Mouse (Mus musculus): ENCODE data around the gene Zfand2b. TPM values are rescaled to one million over a fixed set of nuclear protein-coding genes. Genes with fewer than 3 reads are reported as not detected.
A peak's percentile ranks its signal among the peaks of the same experiment; 100 is the strongest.

Zfand2b gene
- polyA plus RNA-seq, 1 experiment from 2014 or later: 42.9 TPM

GRCm38 (mm10) chr1:75208967-75209678 is 40.7 kb downstream of the Zfand2b start:
- Histone ChIP-seq H3K27me3 (no peaks in the 10 kb centered on the region), H3K4me3 (peak overlapping the region; percentile 86), H3K36me3 (peaks cover 18% of the 10 kb centered on the region), H3K4me1 (peaks cover 38% of the 10 kb centered on the region), H3K9me3 (no peaks in the 10 kb centered on the region), H3K4me2 (replicated peaks) (peak overlapping the region; percentile 89), H3K27ac (replicated peaks) (no peak overlapping the region), H3K9ac (replicated peaks) (peak overlapping the region; percentile 39)
- ATAC-seq (replicated peaks): no peak
- WGBS: 11% methylated on average over 34 of the region's 34 CpGs

GRCm38 (mm10) chr1:75210136-75211087 is 42.0 kb downstream of the Zfand2b start, which contains the start of the genes Glb1l and Stk16:
Gene Glb1l (minus strand): TSS chr1:75210813.
Gene Stk16 (plus strand): TSS chr1:75210838.
- Histone ChIP-seq H3K4me1 (peaks cover 38% of the 10 kb centered on the region), H3K27ac (replicated peaks) (no peak within 1 kb of the TSS), H3K9me3 (no peaks in the 10 kb centered on the region), H3K9ac (replicated peaks) (peak within 1 kb of the TSS; percentile 89), H3K36me3 (peaks cover 29% of the 10 kb centered on the region), H3K4me3 (peak within 1 kb of the TSS; percentile 86), H3K4me2 (replicated peaks) (peak within 1 kb of the TSS; percentile 89), H3K27me3 (no peaks in the 10 kb centered on the region)
- WGBS: 5% methylated on average over 42 of the region's 42 CpGs
- peak; percentile 96 for ATAC-seq (replicated peaks)

DNA sequence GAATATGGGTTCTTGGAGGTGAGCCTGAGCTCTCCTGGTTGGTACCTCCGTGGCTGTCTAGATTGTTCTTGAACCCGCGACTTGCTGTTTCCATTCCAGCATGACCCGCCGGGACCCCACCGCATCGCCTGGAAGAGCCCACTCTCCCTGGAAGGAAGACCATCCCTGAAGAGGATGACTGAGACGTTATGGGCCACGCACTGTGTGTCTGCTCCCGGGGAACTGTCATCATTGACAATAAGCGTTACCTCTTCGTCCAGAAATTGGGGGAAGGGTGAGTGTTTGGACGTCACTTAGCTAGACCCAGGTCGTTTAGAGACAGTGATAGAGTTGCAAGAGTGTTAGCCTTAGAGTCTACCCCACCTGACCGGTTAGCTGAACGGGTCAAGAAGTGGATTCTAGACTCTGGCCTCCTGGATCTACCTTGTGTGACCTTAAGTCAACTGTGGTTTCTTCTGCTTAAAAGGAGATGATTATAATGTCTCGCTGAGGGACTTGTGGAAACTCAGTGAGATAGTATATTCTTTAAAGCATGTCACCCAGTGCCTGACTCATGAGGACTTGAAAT is 42.8 kb downstream of the Zfand2b start:
- H3K9ac ChIP-seq (replicated peaks): peak overlapping the region; percentile 89
- H3K4me3 ChIP-seq: peak overlapping the region; percentile 86
- no peaks in the 10 kb centered on the region for H3K9me3 ChIP-seq
- peak overlapping the region; percentile 89 for H3K4me2 ChIP-seq (replicated peaks)
- peak; percentile 19 for ATAC-seq (replicated peaks)
- H3K27ac ChIP-seq (replicated peaks): no peak overlapping the region
- H3K27me3 ChIP-seq: 0 out of 2 replicates have a peak, but pooled peaks cover under 1% of the 10 kb centered on the region
- peaks cover 38% of the 10 kb centered on the region for H3K4me1 ChIP-seq
- WGBS: 14% methylated on average over 17 of the region's 17 CpGs
- H3K36me3 ChIP-seq: peaks cover 31% of the 10 kb centered on the region

DNA sequence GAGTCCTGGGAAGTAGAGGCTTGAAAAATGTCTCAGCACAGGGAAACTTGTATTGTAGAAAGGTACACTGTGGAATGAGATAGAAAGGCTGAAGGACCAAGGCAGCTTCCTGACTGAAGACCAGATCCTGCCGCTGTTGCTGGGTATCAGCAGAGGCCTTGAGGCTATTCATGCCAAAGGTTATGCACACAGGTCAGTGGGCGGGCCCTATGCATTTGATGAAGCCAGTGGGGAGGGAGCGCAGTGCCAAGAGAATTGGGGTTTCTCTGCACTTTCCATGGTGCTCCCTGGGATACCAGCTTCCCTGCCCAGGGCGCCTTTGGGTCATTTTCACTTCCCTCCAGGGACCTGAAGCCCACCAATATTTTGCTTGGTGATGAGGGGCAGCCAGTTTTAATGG is 44.1 kb downstream of the Zfand2b start:
- Histone ChIP-seq H3K4me3 (no peak overlapping the region), H3K27ac (replicated peaks) (no peak overlapping the region), H3K4me2 (replicated peaks) (no peak overlapping the region), H3K4me1 (peaks cover 38% of the 10 kb centered on the region), H3K9ac (replicated peaks) (no peak overlapping the region), H3K27me3 (0 out of 2 replicates have a peak, but pooled peaks cover 10% of the 10 kb centered on the region), H3K9me3 (no peaks in the 10 kb centered on the region), H3K36me3 (peaks cover 31% of the 10 kb centered on the region)
- 93% methylated on average over 4 of the region's 4 CpGs for WGBS
- no peak for ATAC-seq (replicated peaks)

- Histone ChIP-seq H3K4me1 (peaks cover 43% of the 10 kb centered on the region), H3K9me3 (no peaks in the 10 kb centered on the region), H3K9ac (replicated peaks) (no peak overlapping the region), H3K27ac (replicated peaks) (no peak overlapping the region), H3K4me3 (no peak overlapping the region), H3K36me3 (peaks cover 31% of the 10 kb centered on the region), H3K27me3 (peaks cover 14% of the 10 kb centered on the region; the same call in 1 of the 2 replicates), H3K4me2 (replicated peaks) (no peak overlapping the region)
- 94% methylated on average over 7 of the region's 7 CpGs for WGBS
- no peak for ATAC-seq (replicated peaks)
These were observed 44.6 kb downstream of the Zfand2b start for GRCm38 (mm10) chr1:75213096-75213495.

DNA sequence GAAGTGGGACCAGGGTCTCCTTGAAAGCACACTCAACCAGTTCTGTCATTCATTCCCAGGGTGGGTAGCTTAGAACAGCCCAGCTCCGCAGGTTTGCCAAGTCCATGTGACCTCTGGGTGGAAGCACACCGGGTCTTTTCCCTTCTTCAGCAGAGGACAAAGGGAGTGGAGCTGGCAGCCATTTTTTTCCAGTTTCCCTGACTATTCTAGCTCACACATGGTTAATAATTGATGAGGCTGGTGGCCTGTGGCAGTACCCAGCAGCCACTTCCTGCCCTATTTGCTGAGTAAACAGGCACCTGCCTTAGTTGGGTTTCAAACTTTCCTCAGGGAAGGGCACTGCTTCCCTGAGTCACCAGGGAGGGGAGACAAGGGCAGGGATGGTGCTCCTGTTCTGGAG is 46.0 kb downstream of the Zfand2b start:
- peaks cover 44% of the 10 kb centered on the region for H3K4me1 ChIP-seq
- ATAC-seq (replicated peaks): no peak

DNA sequence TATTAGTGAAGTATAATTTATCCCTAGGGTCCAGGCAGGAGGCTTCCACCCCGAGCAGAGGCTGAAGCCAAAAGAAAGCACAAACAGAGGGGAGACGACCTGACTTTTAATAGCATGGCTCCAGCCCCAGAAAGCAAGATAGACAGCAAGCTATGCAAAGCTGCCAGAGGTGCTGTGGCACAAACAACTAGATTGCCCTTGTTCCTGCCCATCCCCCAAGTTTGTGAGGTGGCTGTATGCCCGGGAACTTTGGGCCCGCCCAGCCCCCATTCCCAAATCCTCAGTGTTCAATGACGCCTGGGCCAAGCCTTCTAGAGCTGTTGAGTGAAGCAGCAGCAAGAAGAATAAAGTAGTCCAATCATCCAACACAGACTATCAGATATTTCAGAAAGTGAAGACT is 46.4 kb downstream of the Zfand2b start:
- H3K4me2 ChIP-seq (replicated peaks): no peak overlapping the region
- peaks cover 31% of the 10 kb centered on the region for H3K36me3 ChIP-seq
- H3K9ac ChIP-seq (replicated peaks): no peak overlapping the region
- H3K4me3 ChIP-seq: no peak overlapping the region
- H3K27me3 ChIP-seq: peaks cover 27% of the 10 kb centered on the region
- H3K4me1 ChIP-seq: peaks cover 44% of the 10 kb centered on the region
- no peak overlapping the region for H3K27ac ChIP-seq (replicated peaks)
- no peak for ATAC-seq (replicated peaks)
- H3K9me3 ChIP-seq: no peaks in the 10 kb centered on the region
- WGBS: 70% methylated on average over 5 of the region's 5 CpGs

More for the DNA sequence above, 46.0 kb downstream of the Zfand2b start:
- Histone ChIP-seq H3K27me3 (peaks cover 23% of the 10 kb centered on the region; the same call in 1 of the 2 replicates), H3K4me3 (no peak overlapping the region), H3K27ac (replicated peaks) (no peak overlapping the region), H3K4me2 (replicated peaks) (no peak overlapping the region), H3K9me3 (no peaks in the 10 kb centered on the region), H3K36me3 (peaks cover 31% of the 10 kb centered on the region), H3K9ac (replicated peaks) (no peak overlapping the region)
- WGBS: 84% methylated on average over 2 of the region's 2 CpGs

DNA sequence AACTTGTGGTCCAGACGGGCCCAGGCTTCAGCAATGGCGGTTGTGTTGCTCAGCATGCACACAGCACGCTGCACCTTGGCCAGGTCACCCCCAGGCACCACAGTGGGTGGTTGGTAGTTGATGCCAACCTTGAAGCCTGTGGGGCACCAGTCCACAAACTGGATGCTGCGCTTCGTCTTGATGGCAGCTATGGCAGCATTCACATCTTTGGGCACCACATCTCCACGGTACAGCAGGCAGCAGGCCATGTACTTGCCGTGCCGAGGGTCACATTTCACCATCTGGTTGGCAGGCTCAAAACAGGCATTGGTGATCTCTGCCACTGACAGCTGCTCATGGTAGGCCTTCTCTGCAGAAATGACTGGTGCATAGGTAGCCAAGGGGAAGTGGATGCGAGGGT is 47.3 kb downstream of the Zfand2b start:
- ATAC-seq (replicated peaks): no peak
- 91% methylated on average over 9 of the region's 9 CpGs for WGBS
- no peak overlapping the region for H3K4me3 ChIP-seq
- no peak overlapping the region for H3K27ac ChIP-seq (replicated peaks)
- no peaks in the 10 kb centered on the region for H3K9me3 ChIP-seq
- H3K4me1 ChIP-seq: peaks cover 39% of the 10 kb centered on the region
- peaks cover 31% of the 10 kb centered on the region for H3K36me3 ChIP-seq
- H3K4me2 ChIP-seq (replicated peaks): no peak overlapping the region
- H3K27me3 ChIP-seq: peaks cover 36% of the 10 kb centered on the region
- no peak overlapping the region for H3K9ac ChIP-seq (replicated peaks)

DNA sequence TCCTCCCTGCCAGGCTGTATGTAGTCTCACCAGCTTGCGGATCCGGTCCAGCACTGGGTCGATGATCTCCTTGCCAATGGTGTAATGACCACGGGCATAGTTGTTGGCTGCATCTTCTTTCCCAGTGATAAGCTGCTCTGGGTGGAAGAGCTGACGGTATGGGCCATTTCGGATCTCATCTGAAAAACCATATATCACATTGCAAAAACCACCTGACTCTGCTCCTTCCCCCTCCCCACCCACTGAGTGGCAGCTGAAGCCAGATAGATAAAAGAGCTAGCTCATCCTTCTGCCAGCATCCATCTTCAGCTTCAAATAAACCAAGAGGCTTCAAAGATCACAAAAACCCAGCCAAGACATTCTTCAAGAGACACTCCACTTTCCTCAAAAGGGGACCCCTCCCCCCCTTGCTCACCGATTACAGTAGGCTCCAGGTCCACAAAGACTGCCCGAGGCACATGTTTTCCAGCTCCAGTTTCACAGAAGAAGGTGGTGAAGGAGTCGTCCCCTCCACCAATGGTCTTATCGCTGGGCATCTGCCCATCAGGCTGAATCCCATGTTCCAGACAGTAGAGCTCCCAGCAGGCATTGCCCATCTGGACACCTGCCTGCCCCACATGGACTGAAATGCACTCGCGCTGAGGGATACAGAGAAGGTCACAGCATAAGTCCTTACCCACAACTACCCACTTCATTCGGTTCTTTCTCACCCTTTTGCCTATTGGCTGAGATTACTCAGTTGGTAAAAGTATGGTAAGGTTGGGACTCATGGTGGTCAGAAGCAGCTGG is 48.5 kb downstream of the Zfand2b start:
- Histone ChIP-seq H3K9ac (replicated peaks) (no peak overlapping the region), H3K36me3 (peaks cover 31% of the 10 kb centered on the region), H3K4me1 (peaks cover 29% of the 10 kb centered on the region), H3K4me3 (no peak overlapping the region), H3K4me2 (replicated peaks) (no peak overlapping the region), H3K27me3 (peaks cover 48% of the 10 kb centered on the region), H3K27ac (replicated peaks) (peak overlapping the region; percentile 62; the same call in 1 of the 2 replicates), H3K9me3 (no peaks in the 10 kb centered on the region)
- 81% methylated on average over 13 of the region's 13 CpGs for WGBS
- no peak for ATAC-seq (replicated peaks)

- Histone ChIP-seq H3K4me1 (peaks cover 21% of the 10 kb centered on the region), H3K4me2 (replicated peaks) (peak overlapping the region; percentile 77), H3K27ac (replicated peaks) (peak overlapping the region; percentile 62), H3K36me3 (peaks cover 25% of the 10 kb centered on the region), H3K9me3 (no peaks in the 10 kb centered on the region), H3K27me3 (peaks cover 48% of the 10 kb centered on the region), H3K4me3 (peak overlapping the region; percentile 51), H3K9ac (replicated peaks) (no peak overlapping the region)
- 3% methylated on average over 6 of the region's 6 CpGs for WGBS
- ATAC-seq (replicated peaks): no peak
These were observed 49.4 kb downstream of the Zfand2b start for GRCm38 (mm10) chr1:75217893-75218226.

DNA sequence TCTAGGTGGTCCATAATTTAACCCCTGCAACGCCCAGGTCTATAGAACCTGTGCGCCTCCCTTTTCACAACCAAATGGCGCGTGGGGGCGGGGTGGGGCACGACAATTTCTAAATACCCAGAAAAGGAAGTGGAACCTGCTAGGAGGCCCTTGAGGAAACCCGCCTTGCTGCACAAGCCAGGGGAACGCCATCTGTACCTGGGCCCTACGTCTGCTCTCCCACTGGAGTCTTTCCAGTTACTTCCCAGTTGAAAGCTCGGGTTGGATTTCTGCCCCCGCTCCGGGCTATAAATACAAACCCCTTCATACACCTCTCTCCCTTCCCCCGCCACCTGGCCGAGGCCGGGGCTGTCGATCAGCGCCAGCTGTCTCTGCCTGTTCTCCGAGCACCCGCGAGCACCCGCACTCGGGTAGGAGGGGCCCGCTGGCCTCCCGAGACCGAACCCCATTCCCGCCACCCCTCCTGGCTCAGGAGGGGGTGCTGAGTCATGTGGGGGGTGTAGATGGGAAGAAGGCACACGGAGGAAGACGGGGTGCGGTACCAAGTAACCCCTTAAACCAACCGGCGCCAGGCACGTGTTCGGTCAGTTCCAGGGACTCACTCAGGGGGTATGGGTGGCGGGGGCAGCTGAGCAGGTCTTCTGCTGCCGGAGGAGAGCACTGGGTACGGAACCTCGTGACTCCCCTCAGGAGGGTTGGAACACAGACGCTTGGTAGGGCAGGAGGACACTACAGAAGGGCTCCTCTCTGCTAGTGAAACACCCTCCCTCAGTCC is 50.0 kb downstream of the Zfand2b start:
- Histone ChIP-seq H3K27me3 (peaks cover 48% of the 10 kb centered on the region), H3K4me3 (peak overlapping the region; percentile 51), H3K9me3 (no peaks in the 10 kb centered on the region), H3K4me1 (peaks cover 20% of the 10 kb centered on the region), H3K4me2 (replicated peaks) (peak overlapping the region; percentile 77), H3K36me3 (peaks cover 20% of the 10 kb centered on the region), H3K27ac (replicated peaks) (peak overlapping the region; percentile 62), H3K9ac (replicated peaks) (peak overlapping the region; percentile 45)
- 2% methylated on average over 38 of the region's 38 CpGs for WGBS
- ATAC-seq (replicated peaks): peak; percentile 47
